Mouse (Mus musculus): ENCODE measurements around the gene Rpp30. TPM values are rescaled to one million over a fixed set of nuclear protein-coding genes. Genes with fewer than 3 reads are reported as not detected.

The Rpp30 gene
- polyA plus RNA-seq, 1 experiment from 2014 or later: 66.6 TPM

DNA sequence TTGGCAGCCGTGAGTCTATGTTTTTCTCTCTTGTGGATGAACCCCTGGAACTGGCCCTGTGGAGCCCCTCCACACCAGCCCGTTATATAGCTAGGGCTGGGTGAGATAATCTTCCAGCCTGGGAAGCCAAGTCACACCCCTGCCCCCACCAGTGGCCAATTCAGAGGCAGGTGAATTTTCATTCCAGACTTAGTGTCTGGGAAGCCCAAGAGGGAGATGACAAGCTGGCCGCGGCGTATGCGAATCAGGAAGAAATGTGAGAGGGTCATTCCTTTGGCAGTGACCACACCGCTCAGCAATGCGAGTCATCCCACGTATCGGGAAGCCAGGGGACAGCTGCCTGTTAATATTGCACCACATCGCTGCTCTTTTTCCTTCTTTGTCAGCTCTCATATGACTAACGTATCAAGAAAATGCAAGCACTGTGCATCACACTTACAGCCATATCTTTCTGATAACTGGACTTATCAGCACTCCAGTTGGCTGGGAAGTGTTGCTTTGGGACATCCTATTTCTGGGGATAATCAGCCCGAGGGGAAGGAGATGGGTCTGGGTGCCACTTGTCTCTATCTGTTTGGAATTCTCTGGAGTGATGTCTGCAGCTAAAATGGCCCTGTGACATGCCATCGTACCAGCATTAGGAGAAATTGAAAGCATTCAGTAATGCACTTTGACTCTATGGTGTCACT lies 36.4 kb downstream of the Rpp30 start, which contains the start of gene Ankrd1:
Gene Ankrd1 (minus strand): TSS at position 317 of the 689 bp plus-strand sequence.
- H3K4me2 ChIP-seq (ENCODE audit: low read length): no peak within 1 kb of the TSS
- H3K36me3 ChIP-seq (ENCODE audit: control insufficient read depth, insufficient read depth, low read length): no peaks in the 10 kb centered on the region
- no peaks in the 10 kb centered on the region for H3K4me1 ChIP-seq (ENCODE audit: control insufficient read depth, insufficient read depth, low read length)
- H3K9ac ChIP-seq (ENCODE audit: low read depth, low read length): no peak within 1 kb of the TSS
- 87% methylated on average over 14 of the region's 14 CpGs for WGBS
- no peaks in the 10 kb centered on the region for H3K27me3 ChIP-seq (ENCODE audit: control insufficient read depth, insufficient read depth, low read depth, low read length)
- H3K27ac ChIP-seq (ENCODE audit: low read length): no peak within 1 kb of the TSS
- H3K9me3 ChIP-seq (replicated peaks; ENCODE audit: control insufficient read depth, low read length, poor library complexity, severe bottlenecking): no peaks in the 10 kb centered on the region; the same call in 1 of the 2 replicates
- no peak within 1 kb of the TSS for H3K4me3 ChIP-seq (ENCODE audit: low read depth, low read length)
- ATAC-seq: no peak

DNA sequence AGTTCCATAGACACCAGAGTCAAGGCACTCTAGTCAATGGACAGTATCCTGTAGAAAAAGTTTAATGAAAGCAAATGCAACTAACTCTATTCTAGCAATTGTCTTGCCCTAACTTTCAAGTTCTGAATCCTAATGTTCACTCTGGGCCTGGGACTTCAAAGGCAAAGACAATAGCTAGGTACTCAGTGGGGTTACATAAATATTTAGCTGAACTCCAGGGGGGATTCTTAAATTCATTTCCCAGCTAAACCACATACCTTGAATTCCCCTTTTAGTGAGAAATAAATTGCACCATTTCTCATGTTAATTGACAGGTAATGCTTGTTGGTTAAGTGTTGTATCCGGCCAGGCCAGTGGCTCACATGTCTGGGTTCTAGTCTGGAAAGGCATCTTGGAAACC lies 40.7 kb downstream of the Rpp30 start:
- Histone ChIP-seq H3K27ac (ENCODE audit: low read length) (no peak overlapping the region), H3K36me3 (ENCODE audit: control insufficient read depth, insufficient read depth, low read length) (no peaks in the 10 kb centered on the region), H3K9me3 (replicated peaks; ENCODE audit: control insufficient read depth, low read length, poor library complexity, severe bottlenecking) (no peaks in the 10 kb centered on the region; the same call in 1 of the 2 replicates), H3K27me3 (ENCODE audit: control insufficient read depth, insufficient read depth, low read depth, low read length) (no peaks in the 10 kb centered on the region), H3K4me3 (ENCODE audit: low read depth, low read length) (no peak overlapping the region), H3K9ac (ENCODE audit: low read depth, low read length) (no peak overlapping the region), H3K4me1 (ENCODE audit: control insufficient read depth, insufficient read depth, low read length) (no peaks in the 10 kb centered on the region), H3K4me2 (ENCODE audit: low read length) (no peak overlapping the region)
- no peak for ATAC-seq
- 89% methylated on average over 1 of the region's 1 CpGs for WGBS

DNA sequence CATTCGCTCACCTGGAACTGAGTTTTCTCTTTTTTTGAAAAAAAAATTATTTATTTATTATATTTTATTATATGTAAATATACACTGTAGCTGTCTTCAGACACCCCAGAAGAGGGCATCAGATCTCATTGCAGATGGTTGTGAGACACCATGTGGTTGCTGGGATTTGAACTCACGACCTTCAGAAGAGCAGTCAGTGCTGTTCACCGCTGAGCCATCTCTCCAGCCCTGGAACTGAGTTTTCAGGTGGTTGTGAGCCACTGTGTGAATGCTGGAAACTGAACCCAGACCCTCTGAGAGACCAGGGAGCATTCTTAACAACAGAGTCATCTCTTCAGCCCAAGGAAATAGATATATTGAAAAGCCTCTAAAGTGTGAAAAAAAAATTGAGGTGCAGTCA lies 44.9 kb downstream of the Rpp30 start:
- no peaks in the 10 kb centered on the region for H3K27me3 ChIP-seq (ENCODE audit: control insufficient read depth, insufficient read depth, low read depth, low read length)
- no peak overlapping the region for H3K9ac ChIP-seq (ENCODE audit: low read depth, low read length)
- no peak overlapping the region for H3K27ac ChIP-seq (ENCODE audit: low read length)
- 93% methylated on average over 3 of the region's 3 CpGs for WGBS
- no peak for ATAC-seq
- no peak overlapping the region for H3K4me3 ChIP-seq (ENCODE audit: low read depth, low read length)
- H3K4me1 ChIP-seq (ENCODE audit: control insufficient read depth, insufficient read depth, low read length): no peaks in the 10 kb centered on the region
- H3K9me3 ChIP-seq (replicated peaks; ENCODE audit: control insufficient read depth, low read length, poor library complexity, severe bottlenecking): no peaks in the 10 kb centered on the region
- H3K36me3 ChIP-seq (ENCODE audit: control insufficient read depth, insufficient read depth, low read length): no peaks in the 10 kb centered on the region
- no peak overlapping the region for H3K4me2 ChIP-seq (ENCODE audit: low read length)

DNA sequence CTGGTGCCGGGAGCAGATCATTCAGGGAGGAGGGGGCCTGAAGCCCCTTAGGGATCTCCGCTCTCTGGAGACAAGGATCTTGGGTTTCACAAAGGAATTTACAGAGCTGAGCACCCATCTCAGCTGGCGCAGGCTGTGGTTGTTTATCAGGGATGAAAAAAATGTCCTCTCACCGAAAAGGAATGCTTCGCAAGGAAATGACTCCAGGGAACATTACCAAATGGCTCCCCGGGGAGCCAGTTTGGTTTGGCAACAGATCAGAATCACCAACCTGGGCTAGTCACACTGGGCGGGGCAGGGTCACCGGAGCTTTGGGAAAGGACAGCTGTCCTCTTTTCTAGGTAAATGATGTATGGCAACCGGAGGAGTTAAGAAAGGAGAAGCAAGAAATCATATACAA lies 45.7 kb downstream of the Rpp30 start:
- 68% methylated on average over 9 of the region's 9 CpGs for WGBS
- Histone ChIP-seq H3K27me3 (ENCODE audit: control insufficient read depth, insufficient read depth, low read depth, low read length) (no peaks in the 10 kb centered on the region), H3K4me3 (ENCODE audit: low read depth, low read length) (no peak overlapping the region), H3K36me3 (ENCODE audit: control insufficient read depth, insufficient read depth, low read length) (no peaks in the 10 kb centered on the region), H3K4me1 (ENCODE audit: control insufficient read depth, insufficient read depth, low read length) (no peaks in the 10 kb centered on the region), H3K27ac (ENCODE audit: low read length) (no peak overlapping the region), H3K4me2 (ENCODE audit: low read length) (no peak overlapping the region), H3K9me3 (replicated peaks; ENCODE audit: control insufficient read depth, low read length, poor library complexity, severe bottlenecking) (no peaks in the 10 kb centered on the region), H3K9ac (ENCODE audit: low read depth, low read length) (no peak overlapping the region)
- no peak for ATAC-seq

DNA sequence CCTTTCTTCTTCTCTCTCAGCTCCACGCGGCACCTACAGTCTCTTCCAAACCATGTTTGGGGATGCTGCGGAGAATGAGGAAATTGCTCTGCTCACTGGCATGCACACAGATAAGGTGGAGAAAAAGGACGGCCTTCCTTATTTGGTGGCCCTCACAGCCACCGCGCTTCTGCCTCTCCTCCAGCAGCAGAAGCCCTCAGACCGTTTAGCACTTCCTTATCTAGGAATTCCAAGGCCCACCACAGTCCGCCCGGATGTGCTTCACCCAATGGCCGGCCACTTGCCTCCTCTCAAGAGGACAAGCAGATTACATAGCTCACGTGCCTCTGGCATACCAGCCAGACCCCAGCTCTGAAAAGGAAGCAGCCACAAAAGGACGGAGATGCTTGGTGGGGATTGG lies 46.1 kb downstream of the Rpp30 start:
- no peaks in the 10 kb centered on the region for H3K9me3 ChIP-seq (replicated peaks; ENCODE audit: control insufficient read depth, low read length, poor library complexity, severe bottlenecking)
- no peaks in the 10 kb centered on the region for H3K27me3 ChIP-seq (ENCODE audit: control insufficient read depth, insufficient read depth, low read depth, low read length)
- no peak overlapping the region for H3K4me3 ChIP-seq (ENCODE audit: low read depth, low read length)
- WGBS: 72% methylated on average over 12 of the region's 12 CpGs
- H3K9ac ChIP-seq (ENCODE audit: low read depth, low read length): no peak overlapping the region
- no peak overlapping the region for H3K27ac ChIP-seq (ENCODE audit: low read length)
- no peaks in the 10 kb centered on the region for H3K4me1 ChIP-seq (ENCODE audit: control insufficient read depth, insufficient read depth, low read length)
- H3K4me2 ChIP-seq (ENCODE audit: low read length): no peak overlapping the region
- no peak for ATAC-seq
- no peaks in the 10 kb centered on the region for H3K36me3 ChIP-seq (ENCODE audit: control insufficient read depth, insufficient read depth, low read length)

DNA sequence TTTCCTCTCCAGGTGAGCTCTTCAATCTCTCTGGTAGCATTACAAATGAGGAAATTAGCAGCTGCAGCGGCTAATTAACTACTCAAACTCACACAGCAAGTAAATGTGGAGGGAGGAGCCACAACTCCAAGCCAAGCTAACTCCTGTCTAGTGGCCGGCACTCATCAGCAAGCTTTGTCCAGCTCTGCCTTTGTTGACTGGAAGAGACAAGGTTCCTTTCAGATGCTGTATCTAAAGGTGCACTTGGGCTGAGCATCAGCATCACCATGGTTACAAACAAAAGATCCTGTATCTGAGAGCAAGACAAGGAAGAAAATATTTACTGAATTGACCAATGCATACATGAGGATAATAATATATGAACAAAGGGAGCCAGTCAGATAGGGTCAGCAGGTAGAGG lies 46.7 kb downstream of the Rpp30 start:
- no peak overlapping the region for H3K27ac ChIP-seq (ENCODE audit: low read length)
- 50% methylated on average over 2 of the region's 2 CpGs for WGBS
- H3K36me3 ChIP-seq (ENCODE audit: control insufficient read depth, insufficient read depth, low read length): no peaks in the 10 kb centered on the region
- H3K4me2 ChIP-seq (ENCODE audit: low read length): no peak overlapping the region
- no peaks in the 10 kb centered on the region for H3K9me3 ChIP-seq (replicated peaks; ENCODE audit: control insufficient read depth, low read length, poor library complexity, severe bottlenecking)
- no peaks in the 10 kb centered on the region for H3K4me1 ChIP-seq (ENCODE audit: control insufficient read depth, insufficient read depth, low read length)
- no peaks in the 10 kb centered on the region for H3K27me3 ChIP-seq (ENCODE audit: control insufficient read depth, insufficient read depth, low read depth, low read length)
- no peak overlapping the region for H3K9ac ChIP-seq (ENCODE audit: low read depth, low read length)
- no peak overlapping the region for H3K4me3 ChIP-seq (ENCODE audit: low read depth, low read length)
- ATAC-seq: 0 out of 2 replicates have a peak, but pooled peaks have one; percentile 56

DNA sequence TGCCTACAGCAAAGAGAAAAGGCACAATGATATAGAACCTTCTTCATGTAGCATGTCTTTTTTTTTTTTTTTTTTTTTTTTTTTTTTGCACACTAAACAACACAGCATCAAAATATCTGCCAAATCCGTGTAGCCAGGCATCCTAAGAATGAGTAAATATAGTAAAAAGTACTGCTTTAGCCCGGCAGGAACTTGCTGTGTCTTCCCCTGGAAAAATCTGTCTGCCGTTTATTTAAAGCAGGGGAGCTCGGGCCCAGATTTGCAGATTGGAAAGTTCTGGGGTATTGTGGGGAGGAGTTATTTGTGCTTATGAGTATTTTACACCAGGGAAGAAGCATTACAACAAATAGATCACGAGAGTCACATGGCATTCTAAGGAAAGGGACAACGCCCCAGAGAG lies 48.5 kb downstream of the Rpp30 start:
- no peak overlapping the region for H3K4me2 ChIP-seq (ENCODE audit: low read length)
- WGBS: 78% methylated on average over 6 of the region's 6 CpGs
- H3K4me3 ChIP-seq (ENCODE audit: low read depth, low read length): no peak overlapping the region
- no peaks in the 10 kb centered on the region for H3K27me3 ChIP-seq (ENCODE audit: control insufficient read depth, insufficient read depth, low read depth, low read length)
- no peak overlapping the region for H3K27ac ChIP-seq (ENCODE audit: low read length)
- no peaks in the 10 kb centered on the region for H3K4me1 ChIP-seq (ENCODE audit: control insufficient read depth, insufficient read depth, low read length)
- ATAC-seq: no peak
- H3K9me3 ChIP-seq (replicated peaks; ENCODE audit: control insufficient read depth, low read length, poor library complexity, severe bottlenecking): no peaks in the 10 kb centered on the region
- no peak overlapping the region for H3K9ac ChIP-seq (ENCODE audit: low read depth, low read length)
- H3K36me3 ChIP-seq (ENCODE audit: control insufficient read depth, insufficient read depth, low read length): no peaks in the 10 kb centered on the region

DNA sequence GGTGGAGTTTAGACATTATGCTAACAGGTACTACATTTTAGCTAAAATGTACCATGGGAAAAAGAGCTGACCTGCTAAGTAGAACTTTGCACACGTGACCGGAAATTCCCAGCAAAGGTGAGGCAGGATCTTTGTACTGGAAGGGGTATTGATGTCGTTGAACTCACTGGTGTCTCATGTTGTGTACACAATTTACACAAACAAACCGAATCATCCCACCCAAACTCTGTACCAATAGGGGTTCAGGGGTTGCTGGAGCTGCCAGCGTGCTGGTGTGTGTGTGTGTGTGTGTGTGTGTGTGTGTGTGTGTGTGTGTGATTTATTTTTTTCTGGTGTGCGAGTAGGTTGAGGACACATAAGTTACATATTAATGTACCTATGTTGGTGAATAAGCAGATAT lies 49.5 kb downstream of the Rpp30 start:
- H3K4me3 ChIP-seq (ENCODE audit: low read depth, low read length): no peak overlapping the region
- no peaks in the 10 kb centered on the region for H3K9me3 ChIP-seq (replicated peaks; ENCODE audit: control insufficient read depth, low read length, poor library complexity, severe bottlenecking)
- H3K27me3 ChIP-seq (ENCODE audit: control insufficient read depth, insufficient read depth, low read depth, low read length): no peaks in the 10 kb centered on the region
- no peak overlapping the region for H3K4me2 ChIP-seq (ENCODE audit: low read length)
- H3K36me3 ChIP-seq (ENCODE audit: control insufficient read depth, insufficient read depth, low read length): no peaks in the 10 kb centered on the region
- H3K9ac ChIP-seq (ENCODE audit: low read depth, low read length): no peak overlapping the region
- H3K27ac ChIP-seq (ENCODE audit: low read length): no peak overlapping the region
- H3K4me1 ChIP-seq (ENCODE audit: control insufficient read depth, insufficient read depth, low read length): no peaks in the 10 kb centered on the region
- ATAC-seq: no peak
- 91% methylated on average over 6 of the region's 6 CpGs for WGBS

DNA sequence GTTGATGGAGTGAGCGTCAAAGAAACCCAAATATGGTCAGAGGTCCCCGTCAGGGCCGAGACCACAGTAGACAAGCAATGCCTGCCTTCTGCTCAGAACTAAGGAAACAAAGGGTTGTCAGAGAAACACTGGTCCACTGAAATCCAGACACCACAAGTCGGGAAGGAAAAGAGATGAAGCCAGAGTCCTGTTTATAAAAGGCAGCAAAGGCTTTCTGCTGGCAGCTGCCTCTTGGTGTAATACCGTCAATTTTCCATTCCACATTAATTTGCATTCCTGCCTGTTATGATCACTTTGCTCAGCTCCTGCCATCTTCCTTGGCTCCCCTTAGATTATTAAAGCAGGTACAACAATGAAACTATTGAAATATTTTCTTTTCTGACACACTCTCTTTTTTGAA lies 50.2 kb downstream of the Rpp30 start:
- no peak overlapping the region for H3K4me2 ChIP-seq (ENCODE audit: low read length)
- 55% methylated on average over 5 of the region's 5 CpGs for WGBS
- H3K36me3 ChIP-seq (ENCODE audit: control insufficient read depth, insufficient read depth, low read length): no peaks in the 10 kb centered on the region
- no peaks in the 10 kb centered on the region for H3K9me3 ChIP-seq (replicated peaks; ENCODE audit: control insufficient read depth, low read length, poor library complexity, severe bottlenecking)
- H3K4me1 ChIP-seq (ENCODE audit: control insufficient read depth, insufficient read depth, low read length): no peaks in the 10 kb centered on the region
- no peak overlapping the region for H3K4me3 ChIP-seq (ENCODE audit: low read depth, low read length)
- ATAC-seq: no peak
- H3K27ac ChIP-seq (ENCODE audit: low read length): no peak overlapping the region
- H3K27me3 ChIP-seq (ENCODE audit: control insufficient read depth, insufficient read depth, low read depth, low read length): no peaks in the 10 kb centered on the region
- H3K9ac ChIP-seq (ENCODE audit: low read depth, low read length): no peak overlapping the region

Data from midbrain, embryonic 16.5 days (tissue).